Mouse (Mus musculus): ENCODE measurements around the gene Nfkb1. TPM values are rescaled to one million over a fixed set of nuclear protein-coding genes. Genes with fewer than 3 reads are reported as not detected.
A peak's percentile ranks its signal among the peaks of the same experiment; 100 is the strongest.

Nfkb1 gene
- polyA plus RNA-seq, 1 experiment from 2014 or later, result 9.4 TPM

DNA sequence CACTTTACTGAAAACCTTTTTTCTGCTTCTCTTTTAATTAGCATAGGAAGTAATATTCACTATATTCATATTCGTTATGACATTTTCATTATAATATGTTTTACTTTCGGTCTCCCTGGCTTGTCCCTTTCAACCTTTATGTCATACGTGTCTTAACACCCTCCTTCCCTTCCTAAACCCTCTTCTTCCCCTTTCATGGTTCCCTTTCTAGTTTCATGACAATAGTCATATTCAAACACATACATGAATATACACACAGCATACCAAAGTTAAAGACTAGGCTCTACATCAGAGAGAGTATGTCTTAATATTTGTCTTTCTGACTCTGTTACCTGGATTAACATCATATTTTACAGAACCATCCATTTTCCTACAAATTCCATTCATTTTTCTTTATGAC is 28.6 kb upstream of the Nfkb1 start:
- Histone ChIP-seq H3K9me3 (no peaks in the 10 kb centered on the region), H3K4me3 (no peak overlapping the region), H3K4me1 (replicated peaks) (no peaks in the 10 kb centered on the region), H3K36me3 (no peaks in the 10 kb centered on the region), H3K27me3 (ENCODE audit: insufficient read depth, poor library complexity, severe bottlenecking) (no peaks in the 10 kb centered on the region), H3K27ac (no peak overlapping the region)
- WGBS, result 97% methylated on average over 3 of the region's 3 CpGs
- no peak for DNase-seq (ENCODE audit: low spot score)

DNA sequence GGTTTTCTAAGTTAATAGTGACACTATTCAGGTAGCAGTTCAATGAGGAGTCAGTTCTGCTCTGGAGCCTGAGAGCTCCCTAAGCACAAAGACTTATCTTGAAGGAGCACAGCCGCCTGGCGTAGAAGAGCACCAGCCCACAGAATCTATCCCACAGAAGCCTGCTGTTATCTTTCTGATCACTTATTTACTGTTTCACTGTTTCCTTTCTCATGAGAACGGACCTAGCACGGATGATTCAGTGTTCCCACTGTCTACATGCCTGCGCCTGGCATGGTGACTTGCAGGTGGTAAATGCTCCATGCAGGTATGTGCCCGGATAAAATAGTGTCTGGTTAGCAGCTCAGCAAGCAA is 27.8 kb upstream of the Nfkb1 start:
- no peaks in the 10 kb centered on the region for H3K9me3 ChIP-seq
- no peak overlapping the region for H3K27ac ChIP-seq
- no peak for DNase-seq (ENCODE audit: low spot score)
- 90% methylated on average over 6 of the region's 6 CpGs for WGBS
- no peaks in the 10 kb centered on the region for H3K4me1 ChIP-seq (replicated peaks)
- no peak overlapping the region for H3K4me3 ChIP-seq
- no peaks in the 10 kb centered on the region for H3K27me3 ChIP-seq (ENCODE audit: insufficient read depth, poor library complexity, severe bottlenecking)
- no peaks in the 10 kb centered on the region for H3K36me3 ChIP-seq

- DNase-seq (ENCODE audit: low spot score), result no peak
- Histone ChIP-seq H3K9me3 (no peaks in the 10 kb centered on the region), H3K4me1 (replicated peaks) (no peaks in the 10 kb centered on the region), H3K36me3 (no peaks in the 10 kb centered on the region), H3K27me3 (ENCODE audit: insufficient read depth, poor library complexity, severe bottlenecking) (no peaks in the 10 kb centered on the region), H3K4me3 (no peak overlapping the region), H3K27ac (no peak overlapping the region)
- 80% methylated on average over 6 of the region's 6 CpGs for WGBS
Measured at GRCm38 (mm10) chr3:135718323-135719178, 27.2 kb upstream of the Nfkb1 start.

GRCm38 (mm10) chr3:135713016-135713950 is 21.9 kb upstream of the Nfkb1 start:
- no peaks in the 10 kb centered on the region for H3K9me3 ChIP-seq
- H3K36me3 ChIP-seq, result no peaks in the 10 kb centered on the region
- no peak overlapping the region for H3K4me3 ChIP-seq
- no peak overlapping the region for H3K27ac ChIP-seq
- WGBS, result 47% methylated on average over 4 of the region's 4 CpGs
- no peaks in the 10 kb centered on the region for H3K4me1 ChIP-seq (replicated peaks)
- no peak for DNase-seq (ENCODE audit: low spot score)
- no peaks in the 10 kb centered on the region for H3K27me3 ChIP-seq (ENCODE audit: insufficient read depth, poor library complexity, severe bottlenecking)

- Histone ChIP-seq H3K36me3 (no peaks in the 10 kb centered on the region), H3K4me3 (no peak overlapping the region), H3K4me1 (replicated peaks) (no peaks in the 10 kb centered on the region), H3K27ac (no peak overlapping the region), H3K27me3 (ENCODE audit: insufficient read depth, poor library complexity, severe bottlenecking) (no peaks in the 10 kb centered on the region), H3K9me3 (no peaks in the 10 kb centered on the region)
- WGBS, result 96% methylated on average over 4 of the region's 4 CpGs
- no peak for DNase-seq (ENCODE audit: low spot score)
Measured at GRCm38 (mm10) chr3:135711613-135712012, 20.3 kb upstream of the Nfkb1 start.

GRCm38 (mm10) chr3:135711040-135711570 is 19.8 kb upstream of the Nfkb1 start:
- 91% methylated on average over 9 of the region's 9 CpGs for WGBS
- H3K9me3 ChIP-seq, result no peaks in the 10 kb centered on the region

GRCm38 (mm10) chr3:135703307-135703706 is 12.0 kb upstream of the Nfkb1 start:
- H3K4me3 ChIP-seq, result no peak overlapping the region
- H3K27ac ChIP-seq, result no peak overlapping the region
- no peaks in the 10 kb centered on the region for H3K9me3 ChIP-seq
- 85% methylated on average over 2 of the region's 2 CpGs for WGBS
- H3K4me1 ChIP-seq (replicated peaks), result no peaks in the 10 kb centered on the region
- no peak for DNase-seq (ENCODE audit: low spot score)
- H3K36me3 ChIP-seq, result no peaks in the 10 kb centered on the region
- H3K27me3 ChIP-seq (ENCODE audit: insufficient read depth, poor library complexity, severe bottlenecking), result no peaks in the 10 kb centered on the region

More at GRCm38 (mm10) chr3:135711040-135711570, 19.8 kb upstream of the Nfkb1 start:
- Histone ChIP-seq H3K36me3 (no peaks in the 10 kb centered on the region), H3K27me3 (ENCODE audit: insufficient read depth, poor library complexity, severe bottlenecking) (no peaks in the 10 kb centered on the region), H3K4me3 (no peak overlapping the region), H3K4me1 (replicated peaks) (no peaks in the 10 kb centered on the region), H3K27ac (no peak overlapping the region)
- DNase-seq (ENCODE audit: low spot score), result no peak

- Histone ChIP-seq H3K4me1 (replicated peaks) (no peaks in the 10 kb centered on the region), H3K27ac (no peak overlapping the region), H3K36me3 (no peaks in the 10 kb centered on the region), H3K27me3 (ENCODE audit: insufficient read depth, poor library complexity, severe bottlenecking) (no peaks in the 10 kb centered on the region), H3K9me3 (no peaks in the 10 kb centered on the region), H3K4me3 (no peak overlapping the region)
- DNase-seq (ENCODE audit: low spot score), result no peak
- WGBS, result 90% methylated on average over 5 of the region's 5 CpGs
Measured at GRCm38 (mm10) chr3:135702658-135703057, 11.3 kb upstream of the Nfkb1 start.

DNA sequence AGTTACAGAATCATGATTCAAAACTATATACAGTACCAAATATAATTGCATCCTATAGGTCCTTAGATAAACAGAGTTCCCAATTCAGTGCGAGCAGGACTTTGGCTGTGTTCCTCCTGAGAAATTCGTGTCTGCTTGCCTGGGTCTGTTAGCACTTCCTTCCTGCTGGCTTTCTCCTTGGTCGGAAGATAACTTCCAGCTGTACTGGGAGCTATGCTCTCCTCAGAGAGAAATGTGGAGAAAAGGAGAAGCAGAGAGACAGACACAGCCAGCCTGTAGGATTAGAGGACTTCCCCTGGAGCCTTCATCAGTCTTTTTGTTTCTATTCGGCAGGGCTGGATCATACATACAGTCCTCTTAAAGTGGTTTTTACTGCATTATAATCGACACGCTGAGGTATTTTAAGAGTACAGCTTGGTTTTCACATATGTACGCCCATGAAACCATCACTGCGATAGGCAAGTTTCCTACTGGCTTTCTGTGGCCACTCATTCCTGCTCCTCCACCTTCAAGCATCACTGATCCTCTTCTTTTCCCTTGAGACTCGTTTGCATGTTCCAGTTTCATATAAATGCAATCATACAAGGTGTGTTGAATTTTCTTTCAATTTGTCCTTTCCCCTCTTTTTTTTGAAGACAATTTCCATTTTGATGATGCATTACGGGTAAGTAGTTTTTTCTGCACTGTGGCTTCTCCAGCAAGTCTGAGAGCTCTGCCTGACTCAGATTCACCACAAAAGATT is 8.3 kb upstream of the Nfkb1 start:
- no peaks in the 10 kb centered on the region for H3K36me3 ChIP-seq
- no peaks in the 10 kb centered on the region for H3K9me3 ChIP-seq
- H3K27me3 ChIP-seq (ENCODE audit: insufficient read depth, poor library complexity, severe bottlenecking), result no peaks in the 10 kb centered on the region
- no peak overlapping the region for H3K27ac ChIP-seq
- H3K4me3 ChIP-seq, result no peak overlapping the region
- H3K4me1 ChIP-seq (replicated peaks), result no peaks in the 10 kb centered on the region
- WGBS, result 67% methylated on average over 10 of the region's 10 CpGs
- no peak for DNase-seq (ENCODE audit: low spot score)

GRCm38 (mm10) chr3:135698466-135698975 is 7.2 kb upstream of the Nfkb1 start:
- Histone ChIP-seq H3K4me1 (replicated peaks) (peaks cover 2% of the 10 kb centered on the region), H3K36me3 (no peaks in the 10 kb centered on the region), H3K27ac (no peak overlapping the region), H3K9me3 (no peaks in the 10 kb centered on the region), H3K4me3 (no peak overlapping the region), H3K27me3 (ENCODE audit: insufficient read depth, poor library complexity, severe bottlenecking) (no peaks in the 10 kb centered on the region)
- no peak for DNase-seq (ENCODE audit: low spot score)
- WGBS, result 75% methylated on average over 12 of the region's 12 CpGs

- 89% methylated on average over 8 of the region's 8 CpGs for WGBS
- no peak for DNase-seq (ENCODE audit: low spot score)
- no peaks in the 10 kb centered on the region for H3K9me3 ChIP-seq
- H3K27me3 ChIP-seq (ENCODE audit: insufficient read depth, poor library complexity, severe bottlenecking), result no peaks in the 10 kb centered on the region
- no peak overlapping the region for H3K27ac ChIP-seq
- peaks cover 22% of the 10 kb centered on the region for H3K4me1 ChIP-seq (replicated peaks)
- H3K36me3 ChIP-seq, result no peaks in the 10 kb centered on the region
- H3K4me3 ChIP-seq, result no peak overlapping the region
Measured at GRCm38 (mm10) chr3:135696262-135696661, 4.9 kb upstream of the Nfkb1 start.

DNA sequence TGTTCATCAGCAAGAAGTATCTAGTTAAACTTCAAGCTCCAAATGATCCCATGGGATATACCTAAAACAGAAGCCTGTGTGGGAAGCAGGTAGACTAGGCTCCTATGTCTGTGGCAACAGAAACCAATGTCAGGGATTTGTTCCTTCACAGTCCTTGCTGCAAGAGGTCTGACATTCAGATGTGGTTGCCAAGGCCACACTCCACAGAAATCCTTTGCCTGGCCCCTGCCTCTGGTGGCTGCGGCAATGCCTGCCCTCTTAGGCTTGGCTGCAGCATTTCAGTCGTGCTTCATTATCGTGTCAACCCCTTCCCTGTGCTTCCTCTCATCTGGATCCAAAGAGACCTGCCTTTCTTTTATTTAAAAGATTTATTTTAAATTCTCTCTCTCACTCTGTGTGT is 1.7 kb upstream of the Nfkb1 start:
- 20% methylated on average over 3 of the region's 3 CpGs for WGBS
- H3K9me3 ChIP-seq, result peaks cover 2% of the 10 kb centered on the region
- peaks cover 5% of the 10 kb centered on the region for H3K36me3 ChIP-seq
- DNase-seq (ENCODE audit: low spot score), result peak; percentile 30
- H3K4me3 ChIP-seq, result no peak overlapping the region
- no peak overlapping the region for H3K27ac ChIP-seq
- H3K27me3 ChIP-seq (ENCODE audit: insufficient read depth, poor library complexity, severe bottlenecking), result no peaks in the 10 kb centered on the region
- peaks cover 41% of the 10 kb centered on the region for H3K4me1 ChIP-seq (replicated peaks)

Data from hindbrain, embryonic 10.5 days (tissue).